Mouse (Mus musculus) limb, embryonic 11.5 days (tissue): ENCODE data around the gene Cd5. TPM values are rescaled to one million over a fixed set of nuclear protein-coding genes. Genes with fewer than 3 reads are reported as not detected.

Source experiments
- ATAC-seq: fragments of 200-750 bp; cut with Nextera tagmentation; 2 replicates; pipeline ENCODE4 v1.8.0; 2017; ENCODE audit warnings: low read depth; ENCODE audit not compliant: insufficient number of reproducible peaks, low FRiP score, low TSS enrichment
- DNase-seq: peaks from one replicate; pipeline ENCODE4 v3.0.0-alpha.2; 2015; ENCODE audit warnings: low spot score
- H3K27ac ChIP-seq: fragments of 300-500 bp; sonication (generic); replicated peaks from 2 replicates; pipeline ENCODE4 v1.5.1; 2014; ENCODE audit warnings: low read depth, mild to moderate bottlenecking, low read length
- H3K27me3 ChIP-seq: fragments of 300-500 bp; sonication (generic); 2 replicates; pipeline ENCODE4 v1.6.1; 2014; ENCODE audit warnings: mild to moderate bottlenecking, low read length, mixed read lengths; ENCODE audit not compliant: control insufficient read depth, insufficient read depth
- H3K36me3 ChIP-seq: fragments of 300-500 bp; sonication (generic); 2 replicates; pipeline ENCODE4 v1.6.1; 2014; ENCODE audit warnings: mild to moderate bottlenecking, low read length, moderate library complexity, mixed read lengths; ENCODE audit not compliant: control insufficient read depth, insufficient read depth
- H3K4me1 ChIP-seq: fragments of 300-500 bp; sonication (generic); 2 replicates; pipeline ENCODE4 v1.6.1; 2014; ENCODE audit warnings: low read length, mixed read lengths; ENCODE audit not compliant: control insufficient read depth, insufficient read depth
- H3K4me2 ChIP-seq: fragments of 300-500 bp; sonication (generic); 2 replicates; pipeline ENCODE4 v1.6.1; 2014; ENCODE audit warnings: low read depth, mild to moderate bottlenecking, moderate library complexity; ENCODE audit not compliant: severe bottlenecking
- H3K4me3 ChIP-seq: fragments of 300-500 bp; sonication (generic); 2 replicates; pipeline ENCODE4 v1.5.1; 2014; ENCODE audit warnings: low read depth, low read length
- H3K9ac ChIP-seq: fragments of 300-500 bp; sonication (generic); 2 replicates; pipeline ENCODE4 v1.6.1; 2014; ENCODE audit warnings: mild to moderate bottlenecking, low read length
- H3K9me3 ChIP-seq: fragments of 300-500 bp; sonication (generic); 2 replicates; pipeline ENCODE4 v1.6.1; 2016; ENCODE audit warnings: low read length; ENCODE audit not compliant: control insufficient read depth
- WGBS: fragments of 180-500 bp; shearing (Covaris S2); extraction: QIAGEN DNeasy Blood & Tissue Kit; methylation state at CpG from one replicate; pipeline ENCODE4 v1.1.7; 2014; 5-methylcytosine and 5-hydroxymethylcytosine counted together
- polyA plus RNA-seq: library from polyadenylated mRNA; unstranded; fragments of >200 nt; fragmentation: Nextera tagmentation; extraction: Ambion mirVana; gene quantifications from 2 replicates; pipeline ENCODE4 v1.2.1, GENCODE M21; 2014

The Cd5 gene
- polyA plus RNA-seq, 1 experiment from 2014 or later = not detected

GRCm38 (mm10) chr19:10752106-10752505 is 13.3 kb upstream of the Cd5 start:
- DNase-seq (no peak), ATAC-seq (no peak)
- Histone ChIP-seq H3K4me2 (no peak overlapping the region), H3K36me3 (no peaks in the 10 kb centered on the region), H3K4me1 (no peaks in the 10 kb centered on the region), H3K27me3 (no peaks in the 10 kb centered on the region), H3K9me3 (no peaks in the 10 kb centered on the region), H3K9ac (no peak overlapping the region), H3K27ac (no peak overlapping the region), H3K4me3 (no peak overlapping the region)
- WGBS = 94% methylated on average over 6 of the region's 6 CpGs

- ATAC-seq = no peak
- Histone ChIP-seq H3K27me3 (no peaks in the 10 kb centered on the region), H3K4me2 (no peak overlapping the region), H3K36me3 (no peaks in the 10 kb centered on the region), H3K9me3 (no peaks in the 10 kb centered on the region), H3K4me1 (no peaks in the 10 kb centered on the region), H3K9ac (no peak overlapping the region), H3K4me3 (no peak overlapping the region), H3K27ac (no peak overlapping the region)
- 89% methylated on average over 1 of the region's 1 CpGs for WGBS
- no peak for DNase-seq
These were observed 12.8 kb upstream of the Cd5 start for GRCm38 (mm10) chr19:10751607-10752006.

- WGBS = 74% methylated on average over 6 of the region's 6 CpGs
- Histone ChIP-seq H3K4me2 (no peak overlapping the region), H3K4me1 (no peaks in the 10 kb centered on the region), H3K36me3 (no peaks in the 10 kb centered on the region), H3K27me3 (no peaks in the 10 kb centered on the region), H3K9me3 (no peaks in the 10 kb centered on the region), H3K9ac (no peak overlapping the region), H3K4me3 (no peak overlapping the region), H3K27ac (no peak overlapping the region)
- ATAC-seq = no peak
- DNase-seq = no peak
These were observed 11.4 kb upstream of the Cd5 start for GRCm38 (mm10) chr19:10750161-10750560.

- DNase-seq (no peak), ATAC-seq (no peak)
- WGBS = 92% methylated on average over 6 of the region's 6 CpGs
- Histone ChIP-seq H3K4me1 (no peaks in the 10 kb centered on the region), H3K9me3 (no peaks in the 10 kb centered on the region), H3K9ac (no peak overlapping the region), H3K4me2 (no peak overlapping the region), H3K4me3 (no peak overlapping the region), H3K27me3 (no peaks in the 10 kb centered on the region), H3K27ac (no peak overlapping the region), H3K36me3 (no peaks in the 10 kb centered on the region)
These were observed 10.5 kb upstream of the Cd5 start for GRCm38 (mm10) chr19:10749295-10749694.

DNA sequence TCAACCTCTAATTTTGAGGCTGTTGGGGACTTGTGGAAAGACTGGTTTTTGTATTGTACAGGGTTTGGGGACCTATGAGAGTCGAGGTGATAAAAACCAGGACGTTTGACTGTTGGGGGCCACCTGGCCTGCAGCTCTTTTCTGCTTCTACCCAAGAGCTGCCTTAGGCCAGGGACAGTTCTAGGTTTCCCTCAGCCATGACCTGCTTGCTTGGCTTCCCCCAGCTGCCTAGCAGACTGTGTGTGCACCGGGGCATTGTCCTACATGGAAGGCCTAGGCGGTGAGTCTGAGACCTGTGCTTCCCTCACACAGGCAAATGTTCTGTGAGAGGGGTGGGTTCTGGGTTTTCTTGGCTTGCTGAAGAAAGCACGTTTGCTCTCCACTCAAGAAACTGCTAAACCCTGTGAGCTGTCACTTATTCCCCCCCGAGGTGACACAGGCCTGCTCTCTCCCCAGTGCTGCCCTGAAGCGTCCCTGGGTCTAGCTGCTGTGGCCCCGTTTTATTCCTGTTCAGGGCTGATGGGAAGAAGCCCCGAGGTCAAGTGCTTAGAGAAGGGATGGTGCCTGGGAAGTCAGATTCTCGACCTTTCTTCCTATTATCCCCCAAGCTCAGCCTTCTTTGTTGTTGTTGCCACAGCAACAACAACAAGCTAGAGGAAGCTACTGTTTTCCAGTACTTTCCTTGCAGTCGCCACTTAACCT is 9.8 kb upstream of the Cd5 start:
- DNase-seq (no peak), ATAC-seq (no peak)
- Histone ChIP-seq H3K9ac (no peak overlapping the region), H3K27me3 (no peaks in the 10 kb centered on the region), H3K27ac (no peak overlapping the region), H3K4me1 (no peaks in the 10 kb centered on the region), H3K9me3 (no peaks in the 10 kb centered on the region), H3K4me3 (no peak overlapping the region), H3K36me3 (no peaks in the 10 kb centered on the region), H3K4me2 (no peak overlapping the region)
- WGBS = 71% methylated on average over 11 of the region's 11 CpGs

GRCm38 (mm10) chr19:10747718-10748117 is 8.9 kb upstream of the Cd5 start:
- no peak overlapping the region for H3K4me3 ChIP-seq
- H3K4me1 ChIP-seq = no peaks in the 10 kb centered on the region
- 79% methylated on average over 6 of the region's 6 CpGs for WGBS
- no peaks in the 10 kb centered on the region for H3K36me3 ChIP-seq
- H3K4me2 ChIP-seq = no peak overlapping the region
- no peaks in the 10 kb centered on the region for H3K27me3 ChIP-seq
- no peak overlapping the region for H3K9ac ChIP-seq
- no peaks in the 10 kb centered on the region for H3K9me3 ChIP-seq
- DNase-seq (no peak), ATAC-seq (no peak)
- H3K27ac ChIP-seq = no peak overlapping the region

GRCm38 (mm10) chr19:10747182-10747581 is 8.4 kb upstream of the Cd5 start:
- no peaks in the 10 kb centered on the region for H3K27me3 ChIP-seq
- DNase-seq = no peak
- no peak overlapping the region for H3K4me3 ChIP-seq
- 90% methylated on average over 7 of the region's 7 CpGs for WGBS
- H3K27ac ChIP-seq = no peak overlapping the region
- no peak overlapping the region for H3K9ac ChIP-seq
- no peaks in the 10 kb centered on the region for H3K9me3 ChIP-seq
- H3K4me2 ChIP-seq = no peak overlapping the region
- ATAC-seq = no peak
- H3K4me1 ChIP-seq = no peaks in the 10 kb centered on the region
- H3K36me3 ChIP-seq = no peaks in the 10 kb centered on the region

GRCm38 (mm10) chr19:10742565-10742964 is 3.8 kb upstream of the Cd5 start:
- no peak for ATAC-seq
- Histone ChIP-seq H3K27me3 (no peaks in the 10 kb centered on the region), H3K9ac (no peak overlapping the region), H3K4me2 (no peak overlapping the region), H3K4me1 (no peaks in the 10 kb centered on the region), H3K4me3 (no peak overlapping the region), H3K9me3 (no peaks in the 10 kb centered on the region), H3K36me3 (no peaks in the 10 kb centered on the region), H3K27ac (no peak overlapping the region)
- DNase-seq = no peak
- 77% methylated on average over 3 of the region's 3 CpGs for WGBS

- WGBS = 81% methylated on average over 6 of the region's 6 CpGs
- Histone ChIP-seq H3K27ac (no peak overlapping the region), H3K4me1 (no peaks in the 10 kb centered on the region), H3K9ac (no peak overlapping the region), H3K9me3 (no peaks in the 10 kb centered on the region), H3K4me3 (no peak overlapping the region), H3K4me2 (no peak overlapping the region), H3K27me3 (no peaks in the 10 kb centered on the region), H3K36me3 (no peaks in the 10 kb centered on the region)
- ATAC-seq = no peak
- DNase-seq = no peak
These were observed 3.3 kb upstream of the Cd5 start for GRCm38 (mm10) chr19:10742145-10742544.
